ENCODE assay signal across 8 mouse cellular contexts in the genomic region with DNA sequence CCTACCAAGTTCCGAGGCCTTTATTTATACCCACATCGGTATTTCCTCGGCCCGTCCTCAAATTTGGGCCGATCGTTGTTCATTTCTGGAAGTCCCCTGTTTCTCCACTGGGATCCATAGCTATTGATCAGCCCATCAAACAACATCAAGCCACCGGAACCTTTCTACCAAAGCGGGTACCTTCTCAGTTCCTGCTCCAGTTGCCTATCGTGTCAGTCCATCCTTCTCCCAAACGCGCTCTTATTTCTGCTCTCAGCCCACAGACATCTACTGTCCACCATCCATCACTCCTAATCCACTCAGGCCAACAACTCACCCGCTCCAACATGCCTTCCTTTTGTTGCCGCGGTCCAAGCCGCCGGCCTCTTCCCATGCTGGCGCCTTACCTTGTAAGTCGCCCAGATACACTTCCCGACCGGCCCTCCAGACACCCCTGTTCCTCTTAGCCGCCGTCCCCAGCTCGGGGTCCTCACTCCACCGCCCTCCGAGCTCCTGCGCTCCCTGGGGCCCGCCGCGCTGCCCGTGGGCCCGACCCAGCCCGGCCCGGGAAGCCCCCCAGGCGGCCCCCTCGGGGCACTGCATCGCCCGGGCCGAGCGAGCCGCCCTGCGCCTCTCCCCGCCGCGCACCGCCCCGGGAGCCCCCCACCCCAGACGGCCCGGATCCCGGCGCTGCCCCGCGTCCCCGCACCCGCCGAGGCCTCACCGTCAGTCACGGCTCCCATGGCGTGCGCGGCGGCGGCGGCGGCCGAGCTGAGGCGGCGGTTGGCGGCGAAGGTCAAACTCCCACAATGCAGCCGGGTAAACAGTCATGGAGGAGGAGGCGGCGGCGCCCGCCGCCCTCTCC. TPM values are rescaled to one million over a fixed set of nuclear protein-coding genes. Genes with fewer than 3 reads are reported as not detected.
DNase-seq lines count a peak whose midpoint lies in the region; ATAC-seq and TF ChIP-seq lines count a peak whose summit lies in the region.

No protein-coding gene starts in this region.

- peak overlapping the region; percentile 78 for H3K4me2 ChIP-seq in intestine, postnatal 0 days (replicated peaks; ENCODE audit: low read depth)
- H3K4me2 ChIP-seq in limb, embryonic 13.5 days (replicated peaks) = peak overlapping the region; percentile 72
- H3K4me2 ChIP-seq in midbrain, embryonic 14.5 days (ENCODE audit: low read length) = peak overlapping the region; percentile 71

- peak overlapping the region; percentile 93 for H3K27ac ChIP-seq in intestine, postnatal 0 days (ENCODE audit: low read depth, low read length)
- peak overlapping the region; percentile 91 for H3K27ac ChIP-seq in limb, embryonic 13.5 days
- H3K27ac ChIP-seq in midbrain, embryonic 14.5 days (replicated peaks; ENCODE audit: low read depth, low read length) = peak overlapping the region; percentile 87
- H3K27ac ChIP-seq in spleen, adult 2 months (ENCODE audit: insufficient read depth, low read length) = peak overlapping the region; percentile 49

- 0 out of 2 replicates have a peak, but pooled peaks cover 3% of the 10 kb centered on the region for H3K4me1 ChIP-seq in intestine, postnatal 0 days (replicated peaks; ENCODE audit: control insufficient read depth, insufficient read depth, low read length)
- peaks cover 20% of the 10 kb centered on the region for H3K4me1 ChIP-seq in limb, embryonic 13.5 days
- H3K4me1 ChIP-seq in midbrain, embryonic 14.5 days (ENCODE audit: control insufficient read depth, insufficient read depth, low read length) = peaks cover 11% of the 10 kb centered on the region
- peaks cover 2% of the 10 kb centered on the region for H3K4me1 ChIP-seq in spleen, adult 2 months (ENCODE audit: control insufficient read depth, insufficient read depth, insufficient read length)

- under 1% methylated on average over 70 of the region's 75 CpGs for WGBS in intestine, postnatal 0 days
- WGBS in limb, embryonic 13.5 days = 1% methylated on average over 37 of the region's 75 CpGs
- WGBS in midbrain, embryonic 14.5 days = under 1% methylated on average over 62 of the region's 75 CpGs
- WGBS in spleen, adult 2 months = under 1% methylated on average over 73 of the region's 75 CpGs

- no peak for TF ChIP-seq CTCF in intestine, postnatal 0 days (IDR thresholded peaks at IDR 0.05; ENCODE audit: low read depth)
- no peak for TF ChIP-seq CTCF in spleen, adult 2 months (IDR thresholded peaks at IDR 0.05; ENCODE audit: extremely low read depth, insufficient read depth, insufficient read length, insufficient replicate concordance)

- H3K9ac ChIP-seq in intestine, postnatal 0 days (ENCODE audit: low read depth, low read length) = peak overlapping the region; percentile 94
- H3K9ac ChIP-seq in limb, embryonic 13.5 days = peak overlapping the region; percentile 99
- peak overlapping the region; percentile 99 for H3K9ac ChIP-seq in midbrain, embryonic 14.5 days (replicated peaks; ENCODE audit: low read length)

- no peak; the same call in 1 of the 2 replicates for TF ChIP-seq POLR2A in spleen, adult 2 months (IDR thresholded peaks at IDR 0.05; ENCODE audit: low read depth, low read length)

- H3K36me3 ChIP-seq in intestine, postnatal 0 days (ENCODE audit: control insufficient read depth, insufficient read depth) = 0 out of 2 replicates have a peak, but pooled peaks cover 3% of the 10 kb centered on the region
- peaks cover 5% of the 10 kb centered on the region for H3K36me3 ChIP-seq in limb, embryonic 13.5 days
- H3K36me3 ChIP-seq in midbrain, embryonic 14.5 days (ENCODE audit: control insufficient read depth, insufficient read depth, low read length) = no peaks in the 10 kb centered on the region
- no peaks in the 10 kb centered on the region for H3K36me3 ChIP-seq in spleen, adult 2 months (ENCODE audit: control insufficient read depth, insufficient read depth, low read length)

- H3K27me3 ChIP-seq in intestine, postnatal 0 days (replicated peaks; ENCODE audit: control insufficient read depth, insufficient read depth, low read length) = no peaks in the 10 kb centered on the region
- no peaks in the 10 kb centered on the region for H3K27me3 ChIP-seq in limb, embryonic 13.5 days
- H3K27me3 ChIP-seq in midbrain, embryonic 14.5 days (ENCODE audit: control insufficient read depth, insufficient read depth, low read length) = no peaks in the 10 kb centered on the region
- H3K27me3 ChIP-seq in spleen, adult 2 months (ENCODE audit: control insufficient read depth, insufficient read depth, low read length) = no peaks in the 10 kb centered on the region

- H3K9me3 ChIP-seq in intestine, postnatal 0 days (ENCODE audit: control insufficient read depth) = no peaks in the 10 kb centered on the region
- H3K9me3 ChIP-seq in limb, embryonic 13.5 days = no peaks in the 10 kb centered on the region
- H3K9me3 ChIP-seq in midbrain, embryonic 14.5 days (ENCODE audit: control insufficient read depth, low read length) = no peaks in the 10 kb centered on the region

- H3K4me3 ChIP-seq in intestine, postnatal 0 days (ENCODE audit: low read depth, low read length) = peak overlapping the region; percentile 96
- H3K4me3 ChIP-seq in limb, embryonic 13.5 days = peak overlapping the region; percentile 90
- H3K4me3 ChIP-seq in midbrain, embryonic 14.5 days (replicated peaks; ENCODE audit: low read depth, low read length) = peak overlapping the region; percentile 89
- H3K4me3 ChIP-seq in spleen, adult 2 months (ENCODE audit: extremely low read depth, insufficient read depth, insufficient read length) = peak overlapping the region; percentile 74

- DNase-seq in urinary bladder, adult 18-20 months (ENCODE audit: low spot score in 2 of 2) = peak; percentile 51 to 56
- DNase-seq in urinary bladder, postnatal 10 days (ENCODE audit: low spot score) = no peak
- peak; percentile 75 for DNase-seq in embryo, embryonic 9.5 days (ENCODE audit: extremely low spot score)
- peak; percentile 85 for DNase-seq in midbrain, embryonic 14.5 days
- DNase-seq in spleen, adult 2 months (ENCODE audit: low read depth in 1 of 2, low spot score in 2 of 2) = peak; percentile 14 to 59

- peak; percentile 62 for ATAC-seq in granulocyte monocyte progenitor cell, adult 5-6 weeks (replicated peaks; ENCODE audit: poor library complexity, severe bottlenecking)
- ATAC-seq in intestine, postnatal 0 days = peak; percentile 91
- peak; percentile 82 for ATAC-seq in limb, embryonic 13.5 days (ENCODE audit: low FRiP score, low read depth)
- ATAC-seq in midbrain, embryonic 14.5 days (ENCODE audit: low FRiP score, low TSS enrichment) = peak; percentile 92

RNA-seq across cellular contexts. Expression of gene Atxn7, which starts 0.5 kb away (rescaled TPM):
- 14.3 and 14.6 TPM in 2 replicates for total RNA-seq in granulocyte monocyte progenitor cell, adult 5-6 weeks (2014; fragmentation: Nextera tagmentation)
- 11.3 and 20.3 TPM in 2 replicates for total RNA-seq in granulocyte monocyte progenitor cell, adult 5-6 weeks (2017)
- 3.8 and 4.8 TPM in 2 replicates for polyA plus RNA-seq in intestine, postnatal 0 days (2015; fragmentation: Nextera tagmentation; extraction: Ambion mirVana)
- 4.4 and 5.2 TPM in 2 replicates for polyA plus RNA-seq in limb, embryonic 13.5 days (2015; fragmentation: Nextera tagmentation; extraction: Ambion mirVana)
- 4.2 and 4.6 TPM in 2 replicates for polyA plus RNA-seq in midbrain, embryonic 14.5 days (2014; fragmentation: Nextera tagmentation; extraction: Ambion mirVana)
- 20.3 and 24.3 TPM in 2 replicates for polyA plus RNA-seq in spleen, adult 2 months (2012; rRNA removed)

RNA-seq across cellular contexts. Expression of gene Thoc7, which starts 0.9 kb away (rescaled TPM):
- total RNA-seq in granulocyte monocyte progenitor cell, adult 5-6 weeks (2014; fragmentation: Nextera tagmentation) = 188 and 219 TPM in 2 replicates
- total RNA-seq in granulocyte monocyte progenitor cell, adult 5-6 weeks (2017) = 347 and 460 TPM in 2 replicates
- 151 and 155 TPM in 2 replicates for polyA plus RNA-seq in intestine, postnatal 0 days (2015; fragmentation: Nextera tagmentation; extraction: Ambion mirVana)
- polyA plus RNA-seq in limb, embryonic 13.5 days (2015; fragmentation: Nextera tagmentation; extraction: Ambion mirVana) = 213 and 222 TPM in 2 replicates
- 198 and 218 TPM in 2 replicates for polyA plus RNA-seq in midbrain, embryonic 14.5 days (2014; fragmentation: Nextera tagmentation; extraction: Ambion mirVana)
- 7.0 and 8.2 TPM in 2 replicates for polyA plus RNA-seq in spleen, adult 2 months (2012; rRNA removed)

RNA-seq across cellular contexts. Expression of gene Gm281, which starts 46.4 kb away (rescaled TPM):
- not detected in 2 replicates for total RNA-seq in granulocyte monocyte progenitor cell, adult 5-6 weeks (2014; fragmentation: Nextera tagmentation)
- total RNA-seq in granulocyte monocyte progenitor cell, adult 5-6 weeks (2017) = not detected in 2 replicates
- polyA plus RNA-seq in intestine, postnatal 0 days (2015; fragmentation: Nextera tagmentation; extraction: Ambion mirVana) = 0.05 TPM in 1 of 2 replicates, not detected in the other
- not detected in 2 replicates for polyA plus RNA-seq in limb, embryonic 13.5 days (2015; fragmentation: Nextera tagmentation; extraction: Ambion mirVana)
- not detected in 2 replicates for polyA plus RNA-seq in midbrain, embryonic 14.5 days (2014; fragmentation: Nextera tagmentation; extraction: Ambion mirVana)
- not detected in 2 replicates for polyA plus RNA-seq in spleen, adult 2 months (2012; rRNA removed)

Comparison
In these comparisons a context has a peak if more than half of its experiments do, and no peak if none do; other contexts are left out.
1. RNA of gene Thoc7, which starts 0.9 kb away (polyA plus RNA-seq): 213 to 222 TPM in limb, embryonic 13.5 days, 198 to 218 TPM in midbrain, embryonic 14.5 days and 151 to 155 TPM in intestine, postnatal 0 days; 7.0 to 8.2 TPM in spleen, adult 2 months; every median in the first group is over 10 times any median in the second.
2. Peak in every context shown above with its lines, with median percentiles within 50 percentile points of each other: ATAC-seq, H3K27ac ChIP-seq, H3K4me2 ChIP-seq, H3K4me3 ChIP-seq and H3K9ac ChIP-seq.